Mouse (Mus musculus) ES-Bruce4 (cell line): ENCODE results near the gene C87436. TPM values are rescaled to one million over a fixed set of nuclear protein-coding genes. Genes with fewer than 3 reads are reported as not detected.

Experiments
- H3K27ac ChIP-seq: 2 replicates; pipeline ENCODE4 v1.5.1; 2012; ENCODE audit warnings: low read length, inconsistent platforms; ENCODE audit not compliant: insufficient read depth
- H3K27me3 ChIP-seq: 2 replicates; pipeline ENCODE4 v1.6.1; 2012; ENCODE audit warnings: mild to moderate bottlenecking, low read length, inconsistent platforms; ENCODE audit not compliant: control insufficient read depth, poor library complexity, insufficient read depth, severe bottlenecking
- H3K36me3 ChIP-seq: 2 replicates; pipeline ENCODE4 v1.6.1; 2012; ENCODE audit warnings: inconsistent platforms, mild to moderate bottlenecking, low read length, moderate library complexity; ENCODE audit not compliant: control insufficient read depth, poor library complexity, insufficient read depth, severe bottlenecking
- H3K4me1 ChIP-seq: one replicate; pipeline ENCODE4 v1.8.1; 2011; ENCODE audit warnings: low read length; ENCODE audit not compliant: control insufficient read depth, insufficient read depth
- H3K4me3 ChIP-seq: 2 replicates; pipeline ENCODE4 v1.5.1; 2011; ENCODE audit warnings: low read depth, mild to moderate bottlenecking, low read length
- H3K9ac ChIP-seq: 2 replicates; pipeline ENCODE4 v1.6.1; 2012; ENCODE audit warnings: low read depth, mild to moderate bottlenecking, inconsistent platforms; ENCODE audit not compliant: poor library complexity, severe bottlenecking
- H3K9me3 ChIP-seq: replicated peaks from 2 replicates; pipeline ENCODE4 v1.6.1; 2012; ENCODE audit warnings: mild to moderate bottlenecking, low read length, inconsistent platforms; ENCODE audit not compliant: control insufficient read depth, poor library complexity, insufficient read depth, severe bottlenecking
- CTCF ChIP-seq: IDR thresholded peaks from one replicate; pipeline ENCODE4 v1.8.1; 2011; ENCODE audit warnings: low read depth, low read length
- EP300 ChIP-seq: IDR thresholded peaks from 2 replicates; pipeline ENCODE4 v1.6.1; 2011; ENCODE audit warnings: low read depth, low read length; ENCODE audit not compliant: insufficient read depth
- POLR2A ChIP-seq: IDR thresholded peaks from one replicate; pipeline ENCODE4 v1.8.1; 2011; ENCODE audit warnings: low read length; ENCODE audit not compliant: insufficient read depth
- polyA plus RNA-seq: library from polyadenylated mRNA; stranded (reverse); fragments of >200 nt; gene quantifications from 2 replicates; pipeline ENCODE4 v1.2.4, GENCODE M21; 2011; ENCODE audit warnings: low read depth; ENCODE audit not compliant: missing spikeins, insufficient read depth, insufficient read length

Gene C87436
- polyA plus RNA-seq, 1 experiment: 12.6 TPM

- no peaks in the 10 kb centered on the region for H3K27me3 ChIP-seq
- H3K4me1 ChIP-seq: peaks cover 3% of the 10 kb centered on the region
- H3K27ac ChIP-seq: no peak overlapping the region; the same call in 1 of the 2 replicates
- H3K36me3 ChIP-seq: no peaks in the 10 kb centered on the region
- H3K4me3 ChIP-seq: no peak overlapping the region
- H3K9me3 ChIP-seq: no peaks in the 10 kb centered on the region
- H3K9ac ChIP-seq: no peak overlapping the region
- TF ChIP-seq POLR2A: no peak
- no peak for TF ChIP-seq EP300
- no peak for TF ChIP-seq CTCF
Observed at GRCm38 (mm10) chr6:86509194-86509865, 71.2 kb downstream of the C87436 start.

GRCm38 (mm10) chr6:86509866-86510200, 71.7 kb downstream of the C87436 start:
- peaks cover 3% of the 10 kb centered on the region for H3K4me1 ChIP-seq
- no peaks in the 10 kb centered on the region for H3K27me3 ChIP-seq
- TF ChIP-seq EP300: no peak
- TF ChIP-seq POLR2A: no peak
- TF ChIP-seq CTCF: no peak
- H3K9ac ChIP-seq: no peak overlapping the region
- H3K4me3 ChIP-seq: no peak overlapping the region
- H3K36me3 ChIP-seq: no peaks in the 10 kb centered on the region
- H3K9me3 ChIP-seq: no peaks in the 10 kb centered on the region
- no peak overlapping the region for H3K27ac ChIP-seq

DNA sequence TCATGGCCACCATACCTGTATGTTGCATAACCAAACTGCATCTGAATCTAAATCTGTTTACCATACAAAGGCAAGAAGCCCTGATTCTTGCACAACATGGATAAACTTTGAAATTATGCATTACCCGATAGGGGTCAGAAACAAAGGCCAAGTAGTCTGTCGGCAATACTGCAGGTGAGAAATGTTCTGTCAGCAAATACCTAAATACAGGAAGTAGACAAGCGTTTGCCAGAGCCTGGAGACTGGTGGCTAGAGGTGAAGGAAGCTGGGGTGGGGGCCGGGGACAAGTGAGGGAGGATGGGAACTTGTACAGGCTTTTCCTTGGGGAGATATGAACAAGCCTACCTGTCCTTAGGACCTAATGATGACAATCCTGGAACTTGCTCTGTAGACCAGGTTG, 72.8 kb downstream of the C87436 start:
- H3K27me3 ChIP-seq: no peaks in the 10 kb centered on the region
- no peaks in the 10 kb centered on the region for H3K9me3 ChIP-seq
- no peaks in the 10 kb centered on the region for H3K36me3 ChIP-seq
- no peak overlapping the region for H3K4me3 ChIP-seq
- H3K4me1 ChIP-seq: peaks cover 3% of the 10 kb centered on the region
- no peak for TF ChIP-seq EP300
- no peak for TF ChIP-seq CTCF
- TF ChIP-seq POLR2A: no peak
- no peak overlapping the region for H3K9ac ChIP-seq
- H3K27ac ChIP-seq: no peak overlapping the region

DNA sequence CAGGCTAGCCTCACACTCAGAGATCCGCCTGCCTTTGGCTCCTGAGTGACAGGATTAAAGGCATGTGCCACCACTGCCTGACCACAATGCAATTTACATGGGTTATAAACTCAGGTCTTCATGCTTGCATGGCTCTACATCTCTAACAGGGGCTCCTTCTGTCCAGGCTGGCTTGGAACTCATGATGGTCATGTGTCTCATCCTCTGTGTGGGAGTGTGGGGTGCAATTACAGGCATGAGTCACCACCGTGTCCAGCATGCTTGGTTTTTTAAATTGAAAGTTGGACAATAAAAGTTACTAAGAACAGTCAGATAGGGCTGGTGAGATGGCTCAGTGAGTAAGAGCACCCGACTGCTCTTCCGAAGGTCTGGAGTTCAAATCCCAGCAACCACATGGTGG, 75.1 kb downstream of the C87436 start:
- Histone ChIP-seq H3K27me3 (no peaks in the 10 kb centered on the region), H3K27ac (no peak overlapping the region), H3K9ac (no peak overlapping the region), H3K4me1 (peaks cover 1% of the 10 kb centered on the region), H3K4me3 (no peak overlapping the region), H3K36me3 (no peaks in the 10 kb centered on the region), H3K9me3 (no peaks in the 10 kb centered on the region)
- no peak for TF ChIP-seq POLR2A
- no peak for TF ChIP-seq EP300
- TF ChIP-seq CTCF: no peak

DNA sequence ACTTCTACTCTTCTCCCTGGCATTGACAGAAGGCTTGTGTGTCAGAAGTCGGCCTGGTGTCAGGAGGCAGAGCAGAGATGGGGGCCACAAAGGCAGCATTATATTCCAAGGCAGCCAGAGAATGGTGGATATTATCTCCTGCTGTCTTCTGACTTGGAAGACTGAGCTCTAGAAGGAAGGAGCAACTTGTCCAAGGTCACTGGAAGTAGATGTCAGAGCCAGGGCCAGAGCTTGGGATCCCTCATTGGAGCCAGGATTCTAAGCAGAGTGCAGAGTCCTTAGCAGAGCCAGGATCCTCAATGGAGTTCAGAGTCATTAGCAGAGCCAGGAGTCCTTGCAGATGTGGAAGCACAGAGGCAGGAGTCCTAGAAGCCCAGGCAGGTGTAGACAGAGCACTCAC, 77.8 kb downstream of the C87436 start:
- H3K36me3 ChIP-seq: no peaks in the 10 kb centered on the region
- H3K9me3 ChIP-seq: no peaks in the 10 kb centered on the region
- TF ChIP-seq CTCF: no peak
- TF ChIP-seq POLR2A: no peak
- no peak for TF ChIP-seq EP300
- no peak overlapping the region for H3K9ac ChIP-seq
- no peak overlapping the region for H3K27ac ChIP-seq
- H3K4me3 ChIP-seq: peak overlapping the region; percentile 36
- H3K27me3 ChIP-seq: no peaks in the 10 kb centered on the region
- H3K4me1 ChIP-seq: peaks cover 4% of the 10 kb centered on the region

GRCm38 (mm10) chr6:86519767-86520345, 81.7 kb downstream of the C87436 start:
- H3K4me1 ChIP-seq: peaks cover 4% of the 10 kb centered on the region
- H3K9ac ChIP-seq: no peak overlapping the region
- peaks cover 17% of the 10 kb centered on the region for H3K36me3 ChIP-seq
- no peak overlapping the region for H3K4me3 ChIP-seq
- H3K27me3 ChIP-seq: no peaks in the 10 kb centered on the region
- no peak for TF ChIP-seq EP300
- TF ChIP-seq CTCF: no peak
- no peak for TF ChIP-seq POLR2A
- H3K9me3 ChIP-seq: no peaks in the 10 kb centered on the region
- peak overlapping the region; percentile 94 for H3K27ac ChIP-seq
